Mouse (Mus musculus) bone marrow macrophage, adult 2 months (primary cell): ENCODE measurements at regions not wholly inside any gene's neighbourhood (a gene's known extent, or its start where the extent isn't known, plus 50 kb on each side); places are given as distances from the start of the nearest gene placed in this dataset.
A peak's percentile ranks its signal among the peaks of the same experiment; 100 is the strongest.
"Not testable (repeated sequence)": the region's sequence is repeated elsewhere in the genome, so short reads cannot be mapped to it uniquely, and the experiment has no call there.

Experiments used
- H3K27ac ChIP-seq: 2 replicates; pipeline ENCODE4 v1.5.1; 2012; ENCODE audit warnings: low read depth, low read length; ENCODE audit not compliant: insufficient read depth
- H3K4me1 ChIP-seq: 2 replicates; pipeline ENCODE4 v1.6.1; 2012; ENCODE audit warnings: low read length; ENCODE audit not compliant: control insufficient read depth, insufficient read depth
- H3K4me3 ChIP-seq: 2 replicates; pipeline ENCODE4 v1.5.1; 2012; ENCODE audit warnings: mild to moderate bottlenecking, low read length, moderate library complexity; ENCODE audit not compliant: insufficient read depth
- CTCF ChIP-seq: IDR thresholded peaks from 2 replicates; pipeline ENCODE4 v1.5.1; 2012; ENCODE audit warnings: low read depth, mild to moderate bottlenecking, low read length, moderate library complexity
- POLR2A ChIP-seq: IDR thresholded peaks from 2 replicates; pipeline ENCODE4 v1.6.1; 2012; ENCODE audit warnings: mild to moderate bottlenecking, low read depth, low read length, borderline replicate concordance

GRCm38 (mm10) chr12:20196386-20196785 is 242.1 kb downstream of the Gm21863 start:
- H3K4me3 ChIP-seq, H3K27ac ChIP-seq, H3K4me1 ChIP-seq: not testable (repeated sequence)

- H3K4me1 ChIP-seq, H3K27ac ChIP-seq, H3K4me3 ChIP-seq: not testable (repeated sequence)
Measured at GRCm38 (mm10) chr12:20196905-20197304, 242.6 kb downstream of the Gm21863 start.

GRCm38 (mm10) chr12:20223921-20224320 is 269.6 kb downstream of the Gm21863 start:
- H3K4me3 ChIP-seq, H3K4me1 ChIP-seq, H3K27ac ChIP-seq: not testable (repeated sequence)

- not testable (repeated sequence) for H3K27ac ChIP-seq, H3K4me3 ChIP-seq, H3K4me1 ChIP-seq
Measured at GRCm38 (mm10) chr12:20226831-20227230, 272.5 kb downstream of the Gm21863 start.

- not testable (repeated sequence) for H3K4me1 ChIP-seq, H3K27ac ChIP-seq, H3K4me3 ChIP-seq
Measured at GRCm38 (mm10) chr12:20227427-20228160, 273.3 kb downstream of the Gm21863 start.

GRCm38 (mm10) chr12:20228321-20228999 is 274.2 kb downstream of the Gm21863 start:
- H3K27ac ChIP-seq, H3K4me1 ChIP-seq, H3K4me3 ChIP-seq: not testable (repeated sequence)
- 0 out of 2 replicates have a peak, but pooled peaks have one; percentile 8 for TF ChIP-seq CTCF

- H3K4me3 ChIP-seq, H3K27ac ChIP-seq, H3K4me1 ChIP-seq: not testable (repeated sequence)
Measured at GRCm38 (mm10) chr12:20229441-20229840, 275.1 kb downstream of the Gm21863 start.

GRCm38 (mm10) chr12:20230141-20230892 is 276.0 kb downstream of the Gm21863 start:
- Histone ChIP-seq H3K4me1 (no peaks in the 10 kb centered on the region), H3K27ac (no peak overlapping the region), H3K4me3 (no peak overlapping the region)
- no peak for TF ChIP-seq POLR2A
- TF ChIP-seq CTCF, result 0 out of 2 replicates have a peak, but pooled peaks have one; percentile 3

GRCm38 (mm10) chr12:20230893-20231235 is 276.6 kb downstream of the Gm21863 start:
- Histone ChIP-seq H3K27ac (no peak overlapping the region), H3K4me1 (no peaks in the 10 kb centered on the region), H3K4me3 (no peak overlapping the region)
- TF ChIP-seq POLR2A (no peak), CTCF (no peak)

- H3K4me1 ChIP-seq, result no peaks in the 10 kb centered on the region
- no peak overlapping the region for H3K27ac ChIP-seq
- TF ChIP-seq CTCF (no peak), POLR2A (no peak)
- no peak overlapping the region for H3K4me3 ChIP-seq
Measured at GRCm38 (mm10) chr12:20231528-20231927, 277.2 kb downstream of the Gm21863 start.
